Mouse (Mus musculus) bone marrow macrophage, adult 2 months (primary cell): Measurements from ENCODE around the gene Parvb.

Experiments
- CTCF ChIP-seq: IDR thresholded peaks from 2 replicates; pipeline ENCODE4 v1.5.1; 2012; ENCODE audit warnings: low read depth, mild to moderate bottlenecking, low read length, moderate library complexity
- POLR2A ChIP-seq: IDR thresholded peaks from 2 replicates; pipeline ENCODE4 v1.6.1; 2012; ENCODE audit warnings: mild to moderate bottlenecking, low read depth, low read length, borderline replicate concordance

DNA sequence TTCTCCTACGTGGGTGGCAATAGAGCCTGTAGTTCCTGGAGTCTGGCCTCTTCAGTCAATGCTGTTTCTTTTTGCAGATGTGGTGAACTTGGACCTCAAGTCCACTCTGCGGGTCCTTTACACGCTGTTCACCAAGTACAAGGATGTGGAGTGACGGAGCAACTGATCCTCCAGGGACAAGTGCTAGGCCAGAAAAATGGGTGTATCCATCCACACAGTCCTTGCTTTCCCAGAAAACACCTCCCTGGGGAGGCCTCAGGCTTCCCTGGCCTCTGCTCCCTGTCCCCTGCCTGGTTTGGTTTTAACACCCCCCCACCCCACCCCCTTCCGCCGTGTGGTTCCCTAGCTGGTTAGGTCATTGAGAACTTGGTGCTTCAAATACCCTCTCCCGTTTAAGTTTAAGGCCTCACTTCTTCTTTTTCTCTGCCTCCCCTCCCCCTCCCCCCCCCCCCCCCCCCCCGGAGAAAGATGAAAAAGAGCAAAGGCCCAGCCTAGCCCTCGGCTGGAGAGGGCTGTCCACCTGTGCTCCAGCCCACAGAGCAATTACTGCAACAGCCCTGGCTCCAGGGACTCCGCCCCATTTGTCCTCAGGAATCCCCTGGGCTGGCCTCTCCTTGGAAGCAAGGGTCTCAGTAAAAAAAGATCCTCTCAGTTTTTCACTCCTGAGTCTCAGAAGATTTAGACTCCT, 81.2 kb downstream of the Parvb start:
- TF ChIP-seq CTCF (no peak), POLR2A (no peak)
